Mouse (Mus musculus): ENCODE measurements at regions not wholly inside any gene's neighbourhood (a gene's known extent, or its start where the extent isn't known, plus 50 kb on each side); places are given as distances from the start of the nearest gene placed in this dataset.

DNA sequence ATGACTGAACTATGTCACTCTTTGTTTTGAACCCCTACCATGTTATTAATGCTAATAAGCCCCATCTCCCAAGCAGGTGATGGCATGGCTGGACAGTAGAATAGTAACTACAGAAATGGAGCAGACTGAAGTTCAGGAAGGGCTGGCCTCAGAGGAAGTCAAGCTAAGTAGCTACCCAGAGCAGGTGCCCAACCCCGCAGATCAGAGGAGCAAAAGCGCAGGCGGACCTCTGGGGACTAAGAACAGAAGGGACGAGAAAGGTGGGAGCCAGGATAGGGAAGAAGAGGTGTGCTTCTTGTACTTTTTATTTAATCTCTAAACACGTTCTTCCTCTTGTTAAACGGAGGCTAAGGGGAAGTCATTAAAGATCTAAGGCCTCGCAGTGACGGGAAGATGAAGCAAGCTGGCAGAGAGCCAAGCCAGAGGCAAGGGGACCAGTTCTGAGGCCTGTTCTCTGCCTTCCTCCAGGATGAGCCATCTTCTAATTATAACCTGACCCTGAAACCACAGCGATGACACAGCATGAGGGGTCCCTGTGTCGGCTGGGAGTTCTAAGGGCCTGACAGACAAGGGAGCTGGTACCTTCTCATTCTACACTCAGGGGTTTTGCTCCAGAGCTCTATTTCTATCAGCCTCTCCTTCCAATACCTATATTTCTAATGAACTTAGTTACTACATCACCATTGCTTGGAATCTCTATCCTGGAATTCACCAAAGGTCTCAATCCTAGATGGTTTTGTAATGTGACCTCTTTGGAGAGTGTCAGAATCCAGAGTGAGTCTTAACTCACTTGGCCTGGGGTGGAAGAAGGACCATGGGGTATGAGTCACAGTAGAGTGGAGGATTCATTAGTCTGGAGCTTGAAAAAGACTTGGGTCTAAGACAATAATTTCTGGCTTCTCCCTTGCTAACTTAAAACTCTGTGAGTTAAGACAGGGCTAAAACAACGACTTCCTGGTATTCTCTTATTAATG is 151.1 kb upstream of the Cpeb2 start:
- H3K9ac ChIP-seq (replicated peaks): no peak overlapping the region
- H3K36me3 ChIP-seq (replicated peaks; ENCODE audit: insufficient read depth, low read length): no peaks in the 10 kb centered on the region
- H3K27ac ChIP-seq (ENCODE audit: low read depth): no peak overlapping the region
- no peak for TF ChIP-seq CTCF (IDR thresholded peaks at IDR 0.05; ENCODE audit: low read depth)
- TF ChIP-seq EP300 (IDR thresholded peaks at IDR 0.05; ENCODE audit: low read depth): no peak
- no peaks in the 10 kb centered on the region for H3K4me1 ChIP-seq (ENCODE audit: insufficient read depth)
- no peaks in the 10 kb centered on the region for H3K9me3 ChIP-seq (ENCODE audit: low read length)
- no peak overlapping the region for H3K4me2 ChIP-seq (ENCODE audit: low read depth, low read length)
- H3K27me3 ChIP-seq (ENCODE audit: insufficient read depth, low read length): no peaks in the 10 kb centered on the region
- WGBS (ENCODE audit: insufficient replicate concordance): 22% methylated on average over 11 of the region's 11 CpGs
- DNase-seq: peak; percentile 47
- no peak overlapping the region for H3K4me3 ChIP-seq (ENCODE audit: low read depth, low read length)
- ATAC-seq: peak; percentile 23; the same call in 1 of the 2 replicates

DNA sequence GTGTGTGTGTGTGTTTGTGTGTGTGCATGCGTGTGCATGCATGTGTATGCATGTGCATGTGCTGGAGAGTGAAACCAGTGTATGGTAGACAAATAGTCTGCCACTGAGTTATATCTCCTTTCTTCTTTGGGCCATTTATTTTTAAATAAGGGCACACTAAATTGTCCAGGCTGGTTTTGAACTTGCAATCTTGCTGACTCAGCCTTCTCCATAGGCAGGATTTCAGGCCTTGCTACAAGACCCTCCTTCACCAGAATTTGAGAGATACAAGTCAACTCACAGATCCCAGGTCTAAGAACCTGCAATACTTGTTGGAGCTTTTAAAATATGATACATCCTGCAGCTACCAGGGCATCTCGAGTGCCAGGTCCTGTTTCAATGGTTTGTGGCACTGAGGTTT is 145.9 kb upstream of the Cpeb2 start:
- Histone ChIP-seq H3K4me1 (ENCODE audit: insufficient read depth) (no peaks in the 10 kb centered on the region), H3K4me3 (ENCODE audit: low read depth, low read length) (no peak overlapping the region), H3K4me2 (ENCODE audit: low read depth, low read length) (no peak overlapping the region), H3K27ac (ENCODE audit: low read depth) (no peak overlapping the region), H3K9ac (replicated peaks) (no peak overlapping the region), H3K9me3 (ENCODE audit: low read length) (no peaks in the 10 kb centered on the region), H3K36me3 (replicated peaks; ENCODE audit: insufficient read depth, low read length) (no peaks in the 10 kb centered on the region), H3K27me3 (ENCODE audit: insufficient read depth, low read length) (no peaks in the 10 kb centered on the region)
- 72% methylated on average over 2 of the region's 2 CpGs for WGBS (ENCODE audit: insufficient replicate concordance)
- TF ChIP-seq CTCF (IDR thresholded peaks at IDR 0.05; ENCODE audit: low read depth) (no peak), EP300 (IDR thresholded peaks at IDR 0.05; ENCODE audit: low read depth) (no peak)
- ATAC-seq (no peak), DNase-seq (no peak)

DNA sequence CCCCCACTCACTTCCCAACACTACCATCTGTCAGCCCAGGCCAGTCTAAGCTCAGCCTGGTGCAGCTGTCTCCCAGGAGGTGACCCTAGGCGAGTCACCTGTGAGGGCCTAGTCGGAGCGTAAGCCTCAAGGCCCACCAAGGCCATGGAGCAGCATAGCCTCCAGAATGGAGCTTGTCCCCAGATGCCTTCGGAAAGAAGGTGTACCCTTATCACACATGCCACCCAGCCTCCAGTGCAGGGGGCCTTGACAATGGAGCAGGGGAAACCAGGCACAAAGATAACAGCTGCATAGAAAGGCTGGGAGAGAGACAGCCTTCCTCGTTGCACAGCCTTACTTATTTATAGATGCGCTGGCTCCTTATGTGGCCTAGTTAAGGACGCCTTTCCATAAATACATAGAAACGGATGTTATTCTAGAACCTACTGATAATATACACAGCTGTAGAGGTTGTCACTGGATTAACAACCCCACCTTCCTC is 145.0 kb upstream of the Cpeb2 start:
- no peak overlapping the region for H3K4me3 ChIP-seq (ENCODE audit: low read depth, low read length)
- H3K27me3 ChIP-seq (ENCODE audit: insufficient read depth, low read length): no peaks in the 10 kb centered on the region
- no peaks in the 10 kb centered on the region for H3K9me3 ChIP-seq (ENCODE audit: low read length)
- DNase-seq (no peak), ATAC-seq (no peak)
- no peak overlapping the region for H3K4me2 ChIP-seq (ENCODE audit: low read depth, low read length)
- H3K27ac ChIP-seq (ENCODE audit: low read depth): no peak overlapping the region
- 59% methylated on average over 8 of the region's 8 CpGs for WGBS (ENCODE audit: insufficient replicate concordance)
- no peak overlapping the region for H3K9ac ChIP-seq (replicated peaks)
- TF ChIP-seq EP300 (IDR thresholded peaks at IDR 0.05; ENCODE audit: low read depth) (no peak), CTCF (IDR thresholded peaks at IDR 0.05; ENCODE audit: low read depth) (no peak)
- no peaks in the 10 kb centered on the region for H3K36me3 ChIP-seq (replicated peaks; ENCODE audit: insufficient read depth, low read length)
- H3K4me1 ChIP-seq (ENCODE audit: insufficient read depth): no peaks in the 10 kb centered on the region

DNA sequence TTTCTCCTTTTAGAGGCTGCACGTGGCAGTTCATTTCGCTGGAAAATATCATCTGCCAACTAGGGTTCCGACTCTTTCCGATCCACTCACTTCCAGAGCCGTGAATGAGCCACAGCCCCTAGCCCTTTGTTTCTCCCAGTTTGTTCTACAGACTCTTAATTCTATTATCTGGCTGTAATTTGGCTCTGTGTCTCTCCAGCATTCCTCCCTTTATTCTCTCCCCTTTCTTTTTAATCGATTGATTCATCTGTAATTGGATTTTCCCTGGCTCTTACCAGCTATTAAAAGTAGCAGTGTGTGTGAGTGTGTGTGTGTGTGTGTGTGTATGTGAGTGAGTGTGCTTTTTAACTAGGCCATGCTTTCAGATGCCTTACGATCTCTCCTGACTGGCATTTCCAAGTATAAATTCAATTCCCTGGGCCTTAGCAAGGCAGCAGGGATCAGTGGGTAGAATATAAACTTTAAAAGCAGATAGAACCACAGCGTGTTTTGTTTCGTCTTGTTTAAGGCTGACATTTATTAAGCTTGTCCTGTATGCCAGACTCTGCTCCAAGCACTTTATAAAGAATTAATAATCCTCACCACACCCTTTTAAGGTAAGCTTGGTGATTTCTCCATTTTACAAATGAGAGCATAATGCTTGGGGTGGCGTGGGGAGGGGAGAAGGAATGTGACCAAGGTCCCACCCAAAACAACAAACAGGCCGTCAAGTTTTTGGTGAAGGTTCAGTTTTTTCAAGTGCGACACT is 144.1 kb upstream of the Cpeb2 start:
- no peak for DNase-seq
- H3K27ac ChIP-seq (ENCODE audit: low read depth): no peak overlapping the region

DNA sequence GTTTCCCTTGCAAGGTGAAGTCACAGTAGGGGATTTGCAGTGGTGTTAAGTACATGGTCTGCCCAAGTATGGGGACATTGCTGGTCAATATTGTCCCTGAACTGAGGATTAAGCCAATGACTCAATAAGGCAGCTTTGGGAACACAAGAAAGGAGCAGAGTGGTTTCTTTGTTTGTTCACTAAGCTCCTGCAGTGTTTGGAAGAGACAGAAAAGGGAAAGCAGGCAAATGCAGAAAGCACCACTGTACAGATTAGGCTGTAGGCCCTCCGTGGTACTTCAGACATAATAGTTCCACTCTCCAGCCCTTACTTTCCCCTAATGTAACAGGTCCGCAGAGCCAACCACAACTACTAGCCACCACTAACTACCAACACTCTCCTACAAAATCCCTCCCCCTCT is 143.5 kb upstream of the Cpeb2 start:
- no peaks in the 10 kb centered on the region for H3K27me3 ChIP-seq (ENCODE audit: insufficient read depth, low read length)
- DNase-seq (no peak), ATAC-seq (no peak)
- 86% methylated on average over 2 of the region's 2 CpGs for WGBS (ENCODE audit: insufficient replicate concordance)
- peaks cover 9% of the 10 kb centered on the region for H3K4me1 ChIP-seq (ENCODE audit: insufficient read depth)
- H3K36me3 ChIP-seq (replicated peaks; ENCODE audit: insufficient read depth, low read length): no peaks in the 10 kb centered on the region
- TF ChIP-seq CTCF (IDR thresholded peaks at IDR 0.05; ENCODE audit: low read depth): no peak
- no peak for TF ChIP-seq EP300 (IDR thresholded peaks at IDR 0.05; ENCODE audit: low read depth)
- no peak overlapping the region for H3K27ac ChIP-seq (ENCODE audit: low read depth)
- no peaks in the 10 kb centered on the region for H3K9me3 ChIP-seq (ENCODE audit: low read length)
- no peak overlapping the region for H3K9ac ChIP-seq (replicated peaks)
- H3K4me3 ChIP-seq (ENCODE audit: low read depth, low read length): no peak overlapping the region
- H3K4me2 ChIP-seq (ENCODE audit: low read depth, low read length): no peak overlapping the region

More for the DNA sequence above, 144.1 kb upstream of the Cpeb2 start:
- no peak overlapping the region for H3K4me2 ChIP-seq (ENCODE audit: low read depth, low read length)
- no peaks in the 10 kb centered on the region for H3K9me3 ChIP-seq (ENCODE audit: low read length)
- no peak overlapping the region for H3K4me3 ChIP-seq (ENCODE audit: low read depth, low read length)
- no peaks in the 10 kb centered on the region for H3K36me3 ChIP-seq (replicated peaks; ENCODE audit: insufficient read depth, low read length)
- 80% methylated on average over 12 of the region's 12 CpGs for WGBS (ENCODE audit: insufficient replicate concordance)
- no peaks in the 10 kb centered on the region for H3K27me3 ChIP-seq (ENCODE audit: insufficient read depth, low read length)
- peaks cover 2% of the 10 kb centered on the region for H3K4me1 ChIP-seq (ENCODE audit: insufficient read depth)
- no peak overlapping the region for H3K9ac ChIP-seq (replicated peaks)
- TF ChIP-seq EP300 (IDR thresholded peaks at IDR 0.05; ENCODE audit: low read depth) (no peak), CTCF (IDR thresholded peaks at IDR 0.05; ENCODE audit: low read depth) (no peak)
- no peak for ATAC-seq

DNA sequence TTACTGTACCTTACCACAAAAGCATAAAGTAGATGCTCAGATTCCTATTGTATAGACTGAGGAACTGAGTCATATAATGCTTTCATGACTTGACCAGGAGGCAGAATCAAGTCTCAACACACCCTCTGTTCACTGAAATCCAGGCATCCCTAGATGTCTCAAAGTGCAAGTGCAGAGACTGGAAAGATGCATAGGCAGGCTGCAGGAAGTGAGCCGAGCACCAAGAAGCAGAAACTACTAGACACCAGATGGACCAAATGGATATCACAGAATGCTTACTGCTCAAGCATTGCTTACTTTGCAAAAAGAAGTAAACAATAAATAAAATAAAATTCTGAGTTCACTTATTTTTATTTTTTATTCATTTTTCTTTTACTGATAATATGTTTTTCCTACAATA is 143.0 kb upstream of the Cpeb2 start:
- Histone ChIP-seq H3K4me2 (ENCODE audit: low read depth, low read length) (no peak overlapping the region), H3K36me3 (replicated peaks; ENCODE audit: insufficient read depth, low read length) (no peaks in the 10 kb centered on the region), H3K4me1 (ENCODE audit: insufficient read depth) (peaks cover 13% of the 10 kb centered on the region), H3K9me3 (ENCODE audit: low read length) (no peaks in the 10 kb centered on the region), H3K9ac (replicated peaks) (no peak overlapping the region), H3K4me3 (ENCODE audit: low read depth, low read length) (no peak overlapping the region), H3K27ac (ENCODE audit: low read depth) (no peak overlapping the region), H3K27me3 (ENCODE audit: insufficient read depth, low read length) (no peaks in the 10 kb centered on the region)
- DNase-seq: no peak
- WGBS (ENCODE audit: insufficient replicate concordance): 85% methylated on average over 1 of the region's 1 CpGs
- no peak for ATAC-seq
- TF ChIP-seq CTCF (IDR thresholded peaks at IDR 0.05; ENCODE audit: low read depth) (no peak), EP300 (IDR thresholded peaks at IDR 0.05; ENCODE audit: low read depth) (no peak)
